Mouse (Mus musculus): ENCODE results near the gene Olfr247.
"Not testable (repeated sequence)": the region's sequence is repeated elsewhere in the genome, so short reads cannot be mapped to it uniquely, and the experiment has no call there.

The Olfr247 gene

GRCm38 (mm10) chr10:129976040-129976439 is at the start of gene Olfr247:
Olfr247 (minus strand) TSS chr10:129976140.
- DNase-seq: not testable (repeated sequence)

GRCm38 (mm10) chr10:130012321-130012720 is 36.4 kb upstream of the Olfr247 start, which contains the start of gene Olfr820:
Olfr820 (plus strand) TSS chr10:130012621.
- no peak for DNase-seq

- not testable (repeated sequence) for DNase-seq
Observed at GRCm38 (mm10) chr10:130005366-130005765, 29.4 kb upstream of the Olfr247 start.

DNA sequence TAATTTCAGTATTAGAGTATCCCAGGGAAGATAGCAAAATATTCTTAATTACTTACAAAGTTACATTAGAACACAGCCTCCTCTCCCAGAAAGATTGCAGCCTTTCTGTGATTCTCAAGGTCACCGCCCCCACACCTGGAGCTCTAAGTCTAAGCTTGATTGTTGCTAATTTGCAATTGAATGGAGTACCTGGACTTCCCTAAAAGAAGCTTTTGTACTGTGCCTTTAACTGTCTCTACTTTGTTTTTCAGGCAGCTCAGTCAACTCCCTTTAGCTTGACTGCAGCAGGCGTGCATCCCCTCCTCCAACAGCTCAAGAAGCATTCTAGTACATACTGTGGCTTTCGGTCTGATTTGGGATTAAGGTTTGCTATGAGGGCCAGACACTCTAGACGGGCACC is 28.2 kb upstream of the Olfr247 start:
- not testable (repeated sequence) for DNase-seq

DNA sequence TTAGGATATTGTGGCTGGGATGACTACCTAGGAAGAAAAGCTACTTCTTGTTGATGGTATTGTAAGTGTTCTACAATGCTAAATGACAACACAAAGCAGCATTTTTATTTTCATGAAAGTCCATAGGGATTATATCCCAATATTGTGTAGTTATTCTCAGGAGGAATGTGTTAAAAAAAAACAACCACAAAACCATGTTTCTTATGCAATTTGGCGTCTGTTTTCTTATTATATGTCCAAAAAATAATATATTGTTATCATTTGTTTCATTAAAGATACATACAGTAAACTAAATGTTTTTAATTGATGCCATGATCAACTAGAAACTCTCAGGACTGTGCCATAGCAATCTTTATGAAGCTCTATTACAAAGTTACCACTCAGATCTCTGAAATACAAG is 9.0 kb upstream of the Olfr247 start, which contains the start of gene Gm10310:
Gene Gm10310, minus strand, starts transcription at position 101 of the 400 bp plus-strand sequence.
- DNase-seq: not testable (repeated sequence)

GRCm38 (mm10) chr10:129981867-129982266 is 5.9 kb upstream of the Olfr247 start:
- DNase-seq: not testable (repeated sequence)

DNA sequence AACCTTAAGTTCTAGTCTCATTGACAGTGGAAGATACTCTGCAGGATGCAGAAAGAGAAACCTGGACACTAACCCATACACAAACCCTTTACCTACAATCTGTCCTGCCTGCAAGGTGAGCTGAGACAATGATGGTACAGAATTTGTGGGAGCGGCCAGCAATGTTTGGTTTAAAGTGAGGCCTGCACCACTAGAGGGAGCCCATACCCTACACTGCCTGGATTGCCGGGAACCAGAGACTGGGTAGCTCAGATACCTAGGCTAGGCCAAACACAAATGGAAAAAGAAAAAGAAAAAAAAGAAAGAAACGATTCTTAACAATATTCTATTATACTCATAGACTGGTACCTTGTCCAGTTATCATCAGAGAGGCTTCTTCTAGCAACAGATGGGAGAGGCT is 2.9 kb downstream of the Olfr247 start:
- DNase-seq: not testable (repeated sequence)

- DNase-seq: not testable (repeated sequence)
Observed at GRCm38 (mm10) chr10:129967166-129967565, 8.8 kb downstream of the Olfr247 start, which contains the start of gene Olfr819. Olfr819 (minus strand) TSS chr10:129967266.

DNA sequence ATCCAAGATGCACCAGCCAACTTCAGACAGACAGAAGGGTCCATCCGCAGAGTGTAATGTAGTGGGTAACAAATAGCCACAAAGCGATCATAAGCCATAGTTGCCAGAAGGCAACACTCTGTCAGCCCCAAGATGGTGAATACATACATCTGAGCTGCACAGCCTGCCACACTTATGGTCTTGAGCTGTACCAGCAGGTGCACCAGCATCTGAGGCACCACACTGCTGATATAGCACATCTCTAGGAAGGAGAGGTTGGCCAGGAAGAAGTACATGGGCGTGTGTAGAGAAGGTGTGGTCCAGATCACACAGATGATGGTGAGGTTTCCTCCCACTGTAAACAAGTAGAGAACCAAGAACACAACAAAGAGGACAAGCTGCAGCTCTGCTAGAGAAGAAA is 9.7 kb downstream of the Olfr247 start:
- DNase-seq: not testable (repeated sequence)

GRCm38 (mm10) chr10:129949000-129949399 is 26.9 kb downstream of the Olfr247 start, which contains the start of gene Olfr818:
Olfr818 (minus strand) TSS chr10:129949100.
- DNase-seq: no peak
